Mouse (Mus musculus) hematopoietic stem cell, adult 5-6 weeks (primary cell): Measurements from ENCODE around the gene Cdc42ep3. TPM values are rescaled to one million over a fixed set of nuclear protein-coding genes. Genes with fewer than 3 reads are reported as not detected.
A peak's percentile ranks its signal among the peaks of the same experiment; 100 is the strongest.

ENCODE experiments used
- ATAC-seq, 2 experiments: fragments of 125-278 bp in 1 of 2; replicated peaks in 1 of 2; 2 replicates each; pipeline ENCODE4 v1.8.0; 2016 to 2017; ENCODE audit warnings: inconsistent platforms in 2 of 2, mild to moderate bottlenecking in 2 of 2, moderate number of reproducible peaks in 2 of 2, low read depth in 1 of 2, moderate TSS enrichment in 1 of 2; ENCODE audit not compliant: low FRiP score in 2 of 2, poor library complexity in 2 of 2, severe bottlenecking in 2 of 2, insufficient read depth in 1 of 2, low TSS enrichment in 1 of 2
- total RNA-seq: library from RNA; stranded (forward); fragments of 172-1452, 232-1000 nt; gene quantifications from 2 replicates; pipeline ENCODE4 v1.2.3, GENCODE M21; 2017

Gene Cdc42ep3
- total RNA-seq, result 53.7 and 75.2 TPM in 2 replicates

- peak; percentile 29 to 56 for ATAC-seq
These were observed at the start of gene Cdc42ep3 for GRCm38 (mm10) chr17:79354444-79355270. TSS of gene Cdc42ep3 (minus strand) at chr17:79355091.

GRCm38 (mm10) chr17:79400356-79400755, 45.5 kb upstream of the Cdc42ep3 start:
- ATAC-seq, result no peak

GRCm38 (mm10) chr17:79398416-79398815, 43.5 kb upstream of the Cdc42ep3 start:
- no peak for ATAC-seq

- ATAC-seq, result no peak
These were observed 39.9 kb upstream of the Cdc42ep3 start for GRCm38 (mm10) chr17:79394799-79395198.

GRCm38 (mm10) chr17:79393886-79394285, 39.0 kb upstream of the Cdc42ep3 start:
- ATAC-seq, result no peak

GRCm38 (mm10) chr17:79387465-79388066, 32.7 kb upstream of the Cdc42ep3 start:
- no peak for ATAC-seq

- ATAC-seq, result peak; percentile 84
These were observed 26.6 kb upstream of the Cdc42ep3 start for GRCm38 (mm10) chr17:79381485-79381884.

GRCm38 (mm10) chr17:79379191-79379590, 24.3 kb upstream of the Cdc42ep3 start:
- ATAC-seq, result peak; percentile 85 to 91

GRCm38 (mm10) chr17:79376434-79377210, 21.7 kb upstream of the Cdc42ep3 start:
- no peak for ATAC-seq

- ATAC-seq, result no peak
These were observed 18.1 kb upstream of the Cdc42ep3 start for GRCm38 (mm10) chr17:79372973-79373372.

- ATAC-seq, result no peak
These were observed 10.0 kb upstream of the Cdc42ep3 start for GRCm38 (mm10) chr17:79364749-79365450.

- peak; percentile 22 to 40 for ATAC-seq
These were observed 1.2 kb upstream of the Cdc42ep3 start for GRCm38 (mm10) chr17:79356071-79356601.

- peak; percentile 42 to 65 for ATAC-seq
These were observed 540 bp upstream of the Cdc42ep3 start for GRCm38 (mm10) chr17:79355271-79355991.

- ATAC-seq, result no peak
These were observed 782 bp downstream of the Cdc42ep3 start for GRCm38 (mm10) chr17:79354174-79354443.

GRCm38 (mm10) chr17:79353446-79354173, 1.3 kb downstream of the Cdc42ep3 start:
- ATAC-seq, result no peak

- ATAC-seq, result no peak
These were observed 4.1 kb downstream of the Cdc42ep3 start for GRCm38 (mm10) chr17:79350751-79351191.
